Mouse (Mus musculus) A20 (cell line): Measurements from ENCODE around the gene Thap2.
A peak's percentile ranks its signal among the peaks of the same experiment; 100 is the strongest.

Source experiments
- DNase-seq: peaks from one replicate; pipeline ENCODE4 v3.0.0-alpha.2; 2011; ENCODE audit warnings: low read depth, low spot score

Thap2 gene

GRCm38 (mm10) chr10:115354553-115354952 is 29.7 kb downstream of the Thap2 start:
- no peak for DNase-seq

GRCm38 (mm10) chr10:115350810-115351397 is 33.3 kb downstream of the Thap2 start:
- no peak for DNase-seq

GRCm38 (mm10) chr10:115349509-115349908 is 34.7 kb downstream of the Thap2 start:
- no peak for DNase-seq

- no peak for DNase-seq
These were observed 35.2 kb downstream of the Thap2 start for GRCm38 (mm10) chr10:115349029-115349428.

DNA sequence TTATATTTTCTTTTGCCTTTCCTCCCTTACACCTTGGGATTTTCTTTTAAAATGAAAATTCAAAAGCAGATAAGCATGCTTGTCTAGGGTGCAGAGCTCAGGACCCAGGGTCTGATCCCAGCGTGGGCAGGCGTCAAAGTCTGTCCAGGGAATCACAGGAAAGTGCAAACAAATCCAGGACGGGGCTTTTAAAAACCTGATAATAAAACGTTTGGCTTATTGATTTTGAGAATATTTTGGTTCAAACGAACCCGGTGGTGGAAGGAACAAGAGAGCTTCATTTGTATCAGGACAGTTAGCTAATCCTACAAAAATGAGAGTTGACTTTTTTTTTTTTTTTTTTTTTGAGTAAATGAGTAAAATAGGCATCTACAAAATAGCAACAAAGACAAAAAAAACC is 36.1 kb downstream of the Thap2 start:
- DNase-seq = no peak

- DNase-seq = no peak
These were observed 37.8 kb downstream of the Thap2 start for GRCm38 (mm10) chr10:115346444-115346843.

- DNase-seq = peak; percentile 47
These were observed 41.3 kb downstream of the Thap2 start for GRCm38 (mm10) chr10:115342771-115343425.

GRCm38 (mm10) chr10:115339820-115340328 is 44.4 kb downstream of the Thap2 start:
- DNase-seq = no peak

DNA sequence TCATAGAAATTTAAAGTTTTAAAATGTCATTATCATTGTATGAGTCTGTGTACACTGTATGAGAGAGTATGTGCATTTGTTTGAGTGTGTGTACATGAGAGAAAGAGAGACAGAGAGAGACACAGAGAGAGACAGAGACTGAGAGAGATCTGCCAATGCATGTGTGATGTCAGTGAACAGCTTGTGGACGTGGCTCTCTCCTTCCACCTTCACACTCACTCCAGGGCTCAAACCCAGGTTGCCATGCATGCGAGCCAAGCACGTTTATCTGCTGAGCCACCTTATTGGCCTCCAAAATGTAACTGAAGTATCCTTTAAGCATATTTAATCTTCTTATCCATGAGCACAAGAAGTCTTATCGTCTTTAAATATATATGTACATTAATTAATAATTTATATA is 47.3 kb downstream of the Thap2 start:
- DNase-seq = no peak

DNA sequence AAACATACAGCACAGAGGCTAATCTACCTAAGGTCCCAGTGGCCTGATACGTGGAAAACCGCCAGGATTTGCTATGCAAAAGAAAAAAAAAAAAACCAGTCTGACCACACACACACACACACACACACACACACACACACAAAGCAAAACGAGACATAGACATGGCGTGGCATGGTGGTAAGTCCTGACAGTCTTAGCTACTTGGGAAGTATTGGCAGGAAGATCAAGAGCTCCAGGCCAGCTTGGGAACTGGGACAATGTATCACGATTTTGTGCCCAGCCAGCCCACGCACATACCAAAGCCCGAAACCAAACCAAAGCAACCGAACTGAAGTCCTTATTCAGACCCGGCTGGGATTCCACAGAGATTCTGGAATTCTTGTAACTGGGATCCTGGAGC is 50.7 kb downstream of the Thap2 start:
- DNase-seq = no peak

DNA sequence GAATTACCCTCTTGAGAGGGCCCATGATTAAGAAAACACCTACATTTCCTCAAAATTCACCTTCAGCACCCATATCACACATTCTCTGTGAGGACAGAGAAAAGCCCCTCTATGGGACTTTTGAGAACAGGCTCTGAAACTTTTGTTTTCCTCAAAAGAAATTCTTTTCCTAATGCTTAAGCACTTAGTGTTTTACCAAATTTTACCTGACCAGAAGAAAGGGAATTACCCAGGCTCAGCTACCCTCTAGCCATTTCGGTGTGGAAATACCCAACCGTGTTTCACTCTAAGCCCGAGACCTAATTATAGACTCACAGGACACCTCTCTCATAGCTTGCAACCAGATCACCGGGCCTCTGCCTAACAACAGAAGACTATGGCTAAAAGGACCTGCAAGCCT is 51.2 kb downstream of the Thap2 start:
- DNase-seq = peak; percentile 52

DNA sequence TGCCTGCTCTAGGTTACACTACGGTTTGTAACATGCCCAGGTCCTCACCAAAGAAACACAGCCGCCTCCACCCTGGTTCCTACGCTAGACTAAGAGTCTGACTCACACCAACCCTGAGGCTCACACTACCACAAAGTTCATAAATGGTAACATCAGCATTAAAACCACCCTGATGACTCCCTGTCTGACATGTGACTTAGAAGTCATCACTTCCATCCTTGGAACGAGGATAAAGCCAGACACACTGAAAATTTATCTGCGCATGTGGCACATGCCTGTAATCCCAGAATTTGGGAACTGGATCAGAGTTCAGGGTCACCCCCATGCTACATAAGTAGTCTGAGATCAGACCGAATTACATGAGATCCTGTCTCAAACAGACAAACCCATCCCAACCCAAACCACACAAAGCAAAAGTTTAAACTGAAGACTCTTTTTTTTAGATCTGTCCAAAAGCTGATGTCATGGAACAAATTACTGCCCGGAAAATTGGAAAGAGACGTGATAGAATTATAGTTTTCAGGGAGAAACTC is 51.8 kb downstream of the Thap2 start:
- DNase-seq = no peak

- no peak for DNase-seq
These were observed 55.2 kb downstream of the Thap2 start for GRCm38 (mm10) chr10:115329010-115329530.

DNA sequence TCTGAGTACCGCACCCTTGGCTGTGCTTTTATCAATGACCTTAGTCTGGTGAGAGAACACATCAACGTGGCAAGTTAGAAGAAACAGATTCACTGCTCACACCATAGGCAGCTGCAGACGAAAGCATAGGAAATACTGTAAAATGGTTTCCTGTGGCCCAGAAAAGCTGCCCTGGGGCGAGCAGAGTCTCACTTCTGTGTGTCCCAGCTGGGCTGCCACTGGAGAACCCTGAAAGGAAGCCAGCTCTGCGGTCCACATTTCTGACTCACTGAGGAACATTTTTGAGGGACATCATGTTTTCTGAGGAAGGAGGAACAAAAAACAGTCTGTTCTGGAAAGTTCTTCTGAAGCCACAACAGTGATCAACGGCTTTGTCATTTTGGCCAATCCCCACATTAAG is 55.7 kb downstream of the Thap2 start:
- no peak for DNase-seq

DNA sequence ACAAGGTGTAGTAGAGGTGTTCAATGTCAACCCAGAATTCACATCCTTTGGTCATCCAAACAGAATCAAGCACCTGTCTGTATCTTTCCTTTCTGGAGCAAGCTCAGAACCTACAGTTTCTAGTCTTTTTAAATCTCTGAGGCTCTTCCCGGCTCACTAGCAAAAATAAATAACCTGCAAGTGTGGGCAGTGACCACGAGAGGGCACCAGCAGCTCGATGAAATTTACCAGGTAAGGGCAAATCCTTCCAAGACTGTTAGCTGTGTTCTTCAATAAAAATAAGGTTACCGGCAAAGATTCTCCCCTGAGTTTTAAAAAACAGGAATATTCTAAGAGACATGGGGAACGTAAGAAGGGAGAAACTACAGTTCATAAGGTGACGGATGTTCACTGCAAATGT is 60.9 kb downstream of the Thap2 start:
- DNase-seq = peak; percentile 75

DNA sequence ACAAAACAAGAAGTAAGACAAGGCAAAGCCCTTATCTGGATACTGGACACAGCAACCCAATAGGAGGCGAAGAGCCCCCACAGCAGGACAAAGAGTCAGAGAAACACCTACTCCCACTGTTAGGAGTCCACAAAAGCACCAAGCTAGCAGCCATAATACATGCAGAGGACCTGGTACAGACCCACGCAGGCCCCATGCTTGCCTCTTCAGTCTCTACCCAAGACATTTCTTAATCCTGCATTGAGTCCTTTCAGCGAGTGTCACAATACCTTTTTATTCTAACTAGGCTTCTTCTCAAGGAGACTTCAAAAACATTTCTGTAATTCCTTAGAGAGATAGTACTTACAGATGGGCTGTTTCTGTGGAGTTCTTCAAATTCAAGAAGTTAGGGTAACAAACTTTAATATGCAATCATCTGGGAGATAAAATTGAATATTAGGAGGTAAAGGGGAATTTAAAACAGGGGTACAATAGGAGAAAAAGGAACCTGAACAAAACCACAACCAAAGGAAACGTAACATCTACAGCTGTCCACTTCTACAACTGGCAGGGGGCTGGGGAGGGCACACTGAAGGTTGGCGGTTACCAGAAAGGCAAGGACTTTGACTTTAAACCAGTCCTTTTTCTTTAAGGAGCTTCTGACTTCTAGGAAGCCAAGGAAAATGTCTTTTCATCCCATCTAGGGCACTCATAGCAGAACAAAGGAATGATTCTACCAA is 62.8 kb downstream of the Thap2 start:
- no peak for DNase-seq
